Mouse (Mus musculus) ES-E14 (cell line): ENCODE data around the gene Gmfb.

Experiments used
- CHD2 ChIP-seq: IDR thresholded peaks from 2 replicates; pipeline ENCODE4 v1.6.1; 2014; ENCODE audit warnings: mild to moderate bottlenecking, low read depth, low read length, inconsistent platforms
- MAFK ChIP-seq: IDR thresholded peaks from 2 replicates; pipeline ENCODE4 v1.6.1; 2014; ENCODE audit warnings: mild to moderate bottlenecking, low read depth, low read length, inconsistent platforms; ENCODE audit not compliant: insufficient read depth

GRCm38 (mm10) chr14:46782187-46782828 lies 39.7 kb downstream of the Gmfb start:
- TF ChIP-seq CHD2 (no peak), MAFK (no peak)
